Comparison of ENCODE assay signal across 7 mouse cellular contexts in genomic region chr2:167799629-167800387, GRCm38 (mm10).
A peak's percentile ranks its signal among the peaks of the same experiment; 100 is the strongest.
DNase-seq lines count a peak whose midpoint lies in the region; ATAC-seq and TF ChIP-seq lines count a peak whose summit lies in the region.

No protein-coding gene starts in this region.

- H3K4me1 ChIP-seq in thymus, adult 2 months (replicated peaks; ENCODE audit: control insufficient read depth, insufficient read depth, low read length): peaks cover 18% of the 10 kb centered on the region
- H3K4me1 ChIP-seq in intestine, embryonic 15.5 days (replicated peaks): peaks cover 34% of the 10 kb centered on the region

- no peak overlapping the region for H3K9ac ChIP-seq in intestine, embryonic 15.5 days

- whole genome bisulfite sequencing in thymus, adult 2 months: 84% methylated on average over 5 of the region's 5 CpGs
- 89% methylated on average over 5 of the region's 5 CpGs for WGBS in intestine, embryonic 15.5 days

- H3K4me3 ChIP-seq in thymus, adult 2 months (ENCODE audit: control insufficient read depth, insufficient read depth, low read length): no peak overlapping the region
- no peak overlapping the region for H3K4me3 ChIP-seq in intestine, embryonic 15.5 days (replicated peaks)

- no peaks in the 10 kb centered on the region for H3K36me3 ChIP-seq in thymus, adult 2 months (ENCODE audit: control insufficient read depth, insufficient read depth, low read length)
- H3K36me3 ChIP-seq in intestine, embryonic 15.5 days: no peaks in the 10 kb centered on the region

- ATAC-seq in intestine, embryonic 15.5 days: peak; percentile 80
- ATAC-seq in megakaryocyte progenitor cell, adult 5-6 weeks (replicated peaks; ENCODE audit: poor library complexity): peak; percentile 53
- no peak for ATAC-seq in megakaryocyte-erythroid progenitor cell, adult 5-6 weeks (replicated peaks; ENCODE audit: low FRiP score, low TSS enrichment, poor library complexity, severe bottlenecking)

- peak overlapping the region; percentile 40; the same call in 1 of the 2 replicates for H3K27ac ChIP-seq in thymus, adult 2 months (ENCODE audit: control insufficient read depth, insufficient read depth, low read length)
- peak overlapping the region; percentile 71 for H3K27ac ChIP-seq in intestine, embryonic 15.5 days

- no peaks in the 10 kb centered on the region for H3K9me3 ChIP-seq in intestine, embryonic 15.5 days

- H3K4me2 ChIP-seq in intestine, embryonic 15.5 days (replicated peaks): no peak overlapping the region

- TF ChIP-seq CTCF in thymus, adult 2 months (IDR thresholded peaks at IDR 0.05; ENCODE audit: borderline replicate concordance, control insufficient read depth, extremely low read depth, insufficient read depth, low read length, poor library complexity): no peak

- no peak for TF ChIP-seq POLR2A in thymus, adult 2 months (IDR thresholded peaks at IDR 0.05; ENCODE audit: control insufficient read depth, extremely low read depth, insufficient read depth, low read length, poor library complexity)

- H3K27me3 ChIP-seq in thymus, adult 2 months (ENCODE audit: control insufficient read depth, insufficient read depth, low read length): no peaks in the 10 kb centered on the region
- no peaks in the 10 kb centered on the region for H3K27me3 ChIP-seq in intestine, embryonic 15.5 days (replicated peaks)

- DNase-seq in thymus, adult 2 months: peak; percentile 19
- DNase-seq in thymus, postnatal 25 days: no peak
- peak; percentile 59 for DNase-seq in embryo, embryonic 10.5 days (ENCODE audit: low spot score)
- DNase-seq in cerebellum, adult 11-12 months: no peak

Comparison
In these comparisons a context has a peak if more than half of its experiments do, and no peak if none do; other contexts are left out.
1. DNase-seq: peak in thymus, adult 2 months (single experiment) and embryo, embryonic 10.5 days (single experiment); none in thymus, postnatal 25 days (single experiment) and cerebellum, adult 11-12 months (single experiment).